Mouse (Mus musculus): ENCODE data around the gene Uxt. TPM values are rescaled to one million over a fixed set of nuclear protein-coding genes. Genes with fewer than 3 reads are reported as not detected.

Gene Uxt
- polyA plus RNA-seq, 1 experiment from 2014 or later: 53.4 TPM

GRCm38 (mm10) chrX:20929859-20930258 is 32.0 kb downstream of the Uxt start:
- Histone ChIP-seq H3K36me3 (replicated peaks; ENCODE audit: insufficient read depth, low read length) (no peaks in the 10 kb centered on the region; the same call in 1 of the 2 replicates), H3K27ac (ENCODE audit: low read depth) (no peak overlapping the region), H3K4me2 (ENCODE audit: low read depth, low read length) (no peak overlapping the region; the same call in 1 of the 2 replicates), H3K4me1 (ENCODE audit: insufficient read depth) (no peaks in the 10 kb centered on the region), H3K27me3 (ENCODE audit: insufficient read depth, low read length) (no peaks in the 10 kb centered on the region), H3K4me3 (ENCODE audit: low read depth, low read length) (0 out of 2 replicates have a peak overlapping the region, but pooled peaks have one; percentile 17), H3K9ac (replicated peaks) (no peak overlapping the region), H3K9me3 (ENCODE audit: low read length) (no peaks in the 10 kb centered on the region)
- DNase-seq: no peak
- 0 out of 2 replicates have a peak, but pooled peaks have one; percentile 35 for ATAC-seq
- no peak for TF ChIP-seq CTCF (IDR thresholded peaks at IDR 0.05; ENCODE audit: low read depth)
- TF ChIP-seq EP300 (IDR thresholded peaks at IDR 0.05; ENCODE audit: low read depth): no peak
- WGBS (ENCODE audit: insufficient replicate concordance): 35% methylated on average over 1 of the region's 1 CpGs

- TF ChIP-seq EP300 (IDR thresholded peaks at IDR 0.05; ENCODE audit: low read depth): no peak
- TF ChIP-seq CTCF (IDR thresholded peaks at IDR 0.05; ENCODE audit: low read depth): no peak
- H3K27ac ChIP-seq (ENCODE audit: low read depth): no peak overlapping the region
Measured at GRCm38 (mm10) chrX:20924976-20925375, 36.8 kb downstream of the Uxt start.

GRCm38 (mm10) chrX:20923506-20923905 is 38.3 kb downstream of the Uxt start:
- TF ChIP-seq EP300 (IDR thresholded peaks at IDR 0.05; ENCODE audit: low read depth) (no peak), CTCF (IDR thresholded peaks at IDR 0.05; ENCODE audit: low read depth) (no peak)
- no peak for ATAC-seq
- 0 out of 2 replicates have a peak, but pooled peaks cover 4% of the 10 kb centered on the region for H3K4me1 ChIP-seq (ENCODE audit: insufficient read depth)

More at GRCm38 (mm10) chrX:20924976-20925375, 36.8 kb downstream of the Uxt start:
- Histone ChIP-seq H3K4me1 (ENCODE audit: insufficient read depth) (0 out of 2 replicates have a peak, but pooled peaks cover 4% of the 10 kb centered on the region), H3K9ac (replicated peaks) (no peak overlapping the region), H3K4me2 (ENCODE audit: low read depth, low read length) (no peak overlapping the region), H3K4me3 (ENCODE audit: low read depth, low read length) (no peak overlapping the region), H3K27me3 (ENCODE audit: insufficient read depth, low read length) (peaks cover 13% of the 10 kb centered on the region), H3K36me3 (replicated peaks; ENCODE audit: insufficient read depth, low read length) (no peaks in the 10 kb centered on the region; the same call in 1 of the 2 replicates), H3K9me3 (ENCODE audit: low read length) (no peaks in the 10 kb centered on the region)
- no peak for DNase-seq
- ATAC-seq: no peak

GRCm38 (mm10) chrX:20921366-20921765 is 40.5 kb downstream of the Uxt start:
- WGBS (ENCODE audit: insufficient replicate concordance): 45% methylated on average over 5 of the region's 5 CpGs
- Histone ChIP-seq H3K27me3 (ENCODE audit: insufficient read depth, low read length) (peaks cover 24% of the 10 kb centered on the region), H3K9me3 (ENCODE audit: low read length) (no peaks in the 10 kb centered on the region), H3K9ac (replicated peaks) (no peak overlapping the region), H3K4me1 (ENCODE audit: insufficient read depth) (0 out of 2 replicates have a peak, but pooled peaks cover 4% of the 10 kb centered on the region), H3K4me2 (ENCODE audit: low read depth, low read length) (no peak overlapping the region), H3K4me3 (ENCODE audit: low read depth, low read length) (no peak overlapping the region), H3K27ac (ENCODE audit: low read depth) (no peak overlapping the region), H3K36me3 (replicated peaks; ENCODE audit: insufficient read depth, low read length) (no peaks in the 10 kb centered on the region)
- DNase-seq: no peak
- ATAC-seq: no peak
- no peak for TF ChIP-seq EP300 (IDR thresholded peaks at IDR 0.05; ENCODE audit: low read depth)
- TF ChIP-seq CTCF (IDR thresholded peaks at IDR 0.05; ENCODE audit: low read depth): no peak

More at GRCm38 (mm10) chrX:20923506-20923905, 38.3 kb downstream of the Uxt start:
- no peak overlapping the region for H3K4me2 ChIP-seq (ENCODE audit: low read depth, low read length)
- H3K36me3 ChIP-seq (replicated peaks; ENCODE audit: insufficient read depth, low read length): no peaks in the 10 kb centered on the region
- WGBS (ENCODE audit: insufficient replicate concordance): 65% methylated on average over 1 of the region's 1 CpGs
- no peak overlapping the region for H3K4me3 ChIP-seq (ENCODE audit: low read depth, low read length)
- peaks cover 21% of the 10 kb centered on the region for H3K27me3 ChIP-seq (ENCODE audit: insufficient read depth, low read length)
- H3K9ac ChIP-seq (replicated peaks): no peak overlapping the region
- H3K27ac ChIP-seq (ENCODE audit: low read depth): no peak overlapping the region
- no peak for DNase-seq
- H3K9me3 ChIP-seq (ENCODE audit: low read length): no peaks in the 10 kb centered on the region

- no peaks in the 10 kb centered on the region for H3K9me3 ChIP-seq (ENCODE audit: low read length)
- H3K4me1 ChIP-seq (ENCODE audit: insufficient read depth): 0 out of 2 replicates have a peak, but pooled peaks cover 4% of the 10 kb centered on the region
- 17% methylated on average over 18 of the region's 44 CpGs for WGBS (ENCODE audit: insufficient replicate concordance)
- TF ChIP-seq CTCF (IDR thresholded peaks at IDR 0.05; ENCODE audit: low read depth) (no peak), EP300 (IDR thresholded peaks at IDR 0.05; ENCODE audit: low read depth) (no peak)
- peaks cover 24% of the 10 kb centered on the region for H3K27me3 ChIP-seq (ENCODE audit: insufficient read depth, low read length)
- peak within 1 kb of the TSS; percentile 40 for H3K4me3 ChIP-seq (ENCODE audit: low read depth, low read length)
- DNase-seq (peak; percentile 70), ATAC-seq (peak; percentile 90)
- H3K36me3 ChIP-seq (replicated peaks; ENCODE audit: insufficient read depth, low read length): no peaks in the 10 kb centered on the region
- peak within 1 kb of the TSS; percentile 69 for H3K4me2 ChIP-seq (ENCODE audit: low read depth, low read length)
- H3K27ac ChIP-seq (ENCODE audit: low read depth): no peak within 1 kb of the TSS
- no peak within 1 kb of the TSS for H3K9ac ChIP-seq (replicated peaks)
Measured at GRCm38 (mm10) chrX:20920844-20921364, 40.9 kb downstream of the Uxt start, which contains the start of gene Syn1. Gene Syn1 (minus strand): TSS chrX:20921004.

GRCm38 (mm10) chrX:20920249-20920843 is 41.5 kb downstream of the Uxt start:
- no peak overlapping the region for H3K9ac ChIP-seq (replicated peaks)
- WGBS (ENCODE audit: insufficient replicate concordance): 15% methylated on average over 43 of the region's 49 CpGs
- TF ChIP-seq EP300 (IDR thresholded peaks at IDR 0.05; ENCODE audit: low read depth) (no peak), CTCF (IDR thresholded peaks at IDR 0.05; ENCODE audit: low read depth) (no peak)

More at GRCm38 (mm10) chrX:20920249-20920843, 41.5 kb downstream of the Uxt start:
- no peak overlapping the region for H3K27ac ChIP-seq (ENCODE audit: low read depth)
- DNase-seq: no peak
- H3K4me3 ChIP-seq (ENCODE audit: low read depth, low read length): peak overlapping the region; percentile 40
- H3K4me2 ChIP-seq (ENCODE audit: low read depth, low read length): peak overlapping the region; percentile 69
- H3K9me3 ChIP-seq (ENCODE audit: low read length): no peaks in the 10 kb centered on the region
- ATAC-seq: peak; percentile 23; the same call in 1 of the 2 replicates
- H3K27me3 ChIP-seq (ENCODE audit: insufficient read depth, low read length): peaks cover 24% of the 10 kb centered on the region
- H3K4me1 ChIP-seq (ENCODE audit: insufficient read depth): 0 out of 2 replicates have a peak, but pooled peaks cover 4% of the 10 kb centered on the region
- H3K36me3 ChIP-seq (replicated peaks; ENCODE audit: insufficient read depth, low read length): no peaks in the 10 kb centered on the region
